Mouse (Mus musculus) skeletal muscle tissue, adult 2 months (tissue): ENCODE data around the gene Trim2.

Experiments
- DNase-seq: peaks from one replicate; pipeline ENCODE4 v3.0.0-alpha.2; 2012; ENCODE audit warnings: low read depth, low spot score

Gene Trim2

DNA sequence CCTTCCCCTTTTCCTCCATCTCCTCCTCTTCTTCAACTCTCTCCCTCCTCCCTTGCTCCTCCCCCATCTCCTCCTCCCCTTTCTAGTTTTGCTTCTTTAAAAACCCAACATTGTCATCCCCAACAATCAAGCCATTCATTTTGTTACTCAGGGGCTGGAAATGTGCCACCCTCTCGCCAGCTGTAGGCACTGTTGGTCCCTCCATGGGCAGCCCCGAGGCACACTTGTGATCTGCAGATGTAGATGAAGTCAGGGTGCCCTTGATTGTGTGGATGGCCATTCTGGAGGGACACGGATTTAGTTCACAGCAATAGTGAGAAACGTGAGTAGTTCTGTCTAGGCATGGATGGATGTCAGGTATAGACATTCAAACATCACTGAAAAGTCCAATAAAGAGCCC is 17.7 kb downstream of the Trim2 start:
- no peak for DNase-seq

DNA sequence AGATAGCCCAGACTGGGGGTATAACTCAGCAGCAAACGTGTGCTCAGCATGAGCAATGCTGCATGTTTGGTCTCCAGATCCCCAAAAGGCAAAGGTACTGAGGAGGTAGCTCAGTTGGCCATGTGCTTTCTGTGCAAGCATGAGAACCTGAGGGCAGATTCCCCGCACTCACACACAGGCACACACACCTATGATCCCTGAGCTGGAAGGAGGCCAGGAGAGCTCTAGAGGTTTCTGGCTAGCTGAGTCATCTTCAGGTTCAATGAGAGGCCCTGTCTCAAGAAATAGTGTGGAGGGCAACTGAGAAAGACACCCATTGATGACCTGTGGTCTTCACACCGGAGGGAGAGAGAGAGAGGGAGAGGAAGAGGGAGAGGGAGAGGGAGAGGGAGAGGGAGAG is 19.4 kb downstream of the Trim2 start:
- no peak for DNase-seq

DNA sequence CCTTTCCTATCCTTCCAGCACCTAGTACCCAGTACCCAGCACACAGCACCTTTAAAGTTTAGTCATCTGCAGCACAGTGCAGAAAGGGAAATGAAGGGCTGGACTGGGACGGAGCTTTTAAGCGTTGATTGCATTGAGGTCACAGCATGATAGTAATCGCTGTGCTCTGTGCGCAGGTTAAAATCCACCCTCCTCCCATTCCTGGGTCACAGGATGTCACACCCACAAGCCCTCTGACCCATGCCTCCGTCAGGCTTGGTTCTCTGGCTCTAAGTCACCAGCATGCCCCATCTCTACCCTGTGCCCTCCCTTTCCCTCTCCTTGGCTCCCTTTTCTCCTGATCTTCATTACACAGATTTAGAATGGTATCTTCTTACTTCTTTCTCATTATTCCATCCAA is 20.4 kb downstream of the Trim2 start:
- no peak for DNase-seq

DNA sequence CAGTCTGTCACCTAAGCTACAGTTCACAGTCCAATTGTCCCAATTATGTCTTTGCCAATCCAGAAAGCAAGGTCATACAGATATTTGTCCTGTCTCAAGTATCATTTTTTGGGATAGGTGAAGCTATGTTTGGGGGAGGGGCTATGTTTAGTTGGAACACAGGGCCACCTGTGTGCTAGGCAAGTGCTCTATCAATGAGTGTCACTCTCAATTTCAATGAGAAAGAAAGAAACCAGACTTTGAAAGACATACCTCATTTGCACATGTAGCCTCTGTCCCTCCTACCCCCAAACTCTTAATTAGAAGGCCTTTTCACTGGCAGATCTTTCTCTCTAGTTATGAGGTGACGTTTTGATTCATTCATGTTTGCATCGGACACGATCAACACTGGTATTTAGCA is 21.9 kb downstream of the Trim2 start:
- DNase-seq = no peak

DNA sequence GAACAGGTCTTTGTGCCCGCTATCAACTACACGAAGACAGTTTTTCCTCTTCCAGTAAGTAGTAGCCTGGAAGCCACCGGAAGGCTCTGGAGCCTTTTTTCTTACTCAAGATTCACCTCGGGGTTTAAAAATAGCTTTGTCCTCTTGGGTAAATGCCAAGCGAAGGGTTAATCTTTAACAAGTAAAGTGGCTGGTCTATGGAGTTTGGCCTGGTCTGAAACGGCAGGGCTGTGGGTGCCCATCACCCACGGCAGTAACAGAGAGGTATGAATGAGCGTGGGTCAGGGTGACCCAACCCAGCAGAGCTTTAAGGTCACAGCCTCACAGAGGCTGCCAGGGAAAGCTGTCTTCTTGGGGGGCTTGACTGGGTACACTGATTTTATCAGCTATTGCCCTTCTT is 23.2 kb downstream of the Trim2 start:
- DNase-seq = no peak

DNA sequence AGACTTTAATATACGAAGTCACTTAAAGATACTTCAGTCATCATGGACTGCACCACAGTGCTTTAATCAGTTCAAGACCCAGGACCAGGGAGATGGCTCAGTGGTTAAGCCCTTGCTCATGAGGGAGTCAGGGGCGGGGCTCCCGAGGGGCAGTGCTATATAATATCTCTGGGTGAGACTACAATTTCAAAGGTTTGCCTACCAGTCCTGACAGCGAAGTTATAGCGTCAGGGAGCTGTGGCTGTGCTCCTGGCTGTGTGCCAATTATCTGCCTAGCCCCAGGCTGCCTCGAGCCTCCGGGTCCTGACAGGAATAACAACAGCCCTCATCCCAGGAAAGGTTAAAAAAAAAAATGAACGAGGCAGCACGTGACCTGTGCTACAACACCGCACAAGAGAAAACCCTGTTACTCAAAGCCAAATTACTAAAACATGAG is 24.7 kb downstream of the Trim2 start:
- DNase-seq = no peak

DNA sequence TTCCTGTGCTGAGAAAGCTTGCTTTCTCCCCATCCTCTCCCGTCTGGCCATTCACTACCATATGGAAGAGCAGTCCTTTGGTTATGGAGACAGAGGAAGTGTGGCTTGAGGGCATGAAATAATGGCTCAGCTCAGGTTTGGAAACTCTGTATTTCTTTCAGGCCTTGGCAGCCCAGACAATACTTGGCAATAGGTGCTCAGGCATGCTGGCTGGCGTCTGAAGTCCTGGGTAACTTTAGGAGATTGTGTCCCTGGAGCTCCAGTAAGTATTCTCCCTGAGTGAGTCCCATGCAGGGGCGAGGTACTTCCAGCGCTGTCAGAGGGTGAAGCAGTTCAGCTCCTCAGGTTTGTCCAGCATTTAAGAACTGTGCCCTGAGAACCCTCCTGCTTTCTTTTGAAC is 27.9 kb downstream of the Trim2 start:
- no peak for DNase-seq

DNA sequence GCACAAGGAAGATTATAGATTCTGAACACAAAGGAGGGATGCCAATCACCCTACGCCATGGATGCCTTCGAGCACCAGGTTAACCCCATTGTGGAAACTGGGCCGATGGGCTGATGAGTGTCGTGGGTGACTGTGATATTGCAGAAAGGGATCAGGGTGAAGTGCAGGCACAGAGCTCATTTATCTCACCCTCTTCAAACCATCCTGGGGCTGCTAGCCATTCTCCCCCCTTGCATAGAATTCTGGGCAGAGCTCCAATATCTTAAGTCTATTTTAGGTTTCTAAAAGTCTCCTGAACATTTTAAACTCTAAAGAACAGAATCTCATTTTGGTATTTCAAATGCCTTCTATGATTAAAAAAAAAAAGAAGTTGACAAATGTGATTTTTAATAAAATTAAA is 31.6 kb downstream of the Trim2 start:
- DNase-seq = no peak

DNA sequence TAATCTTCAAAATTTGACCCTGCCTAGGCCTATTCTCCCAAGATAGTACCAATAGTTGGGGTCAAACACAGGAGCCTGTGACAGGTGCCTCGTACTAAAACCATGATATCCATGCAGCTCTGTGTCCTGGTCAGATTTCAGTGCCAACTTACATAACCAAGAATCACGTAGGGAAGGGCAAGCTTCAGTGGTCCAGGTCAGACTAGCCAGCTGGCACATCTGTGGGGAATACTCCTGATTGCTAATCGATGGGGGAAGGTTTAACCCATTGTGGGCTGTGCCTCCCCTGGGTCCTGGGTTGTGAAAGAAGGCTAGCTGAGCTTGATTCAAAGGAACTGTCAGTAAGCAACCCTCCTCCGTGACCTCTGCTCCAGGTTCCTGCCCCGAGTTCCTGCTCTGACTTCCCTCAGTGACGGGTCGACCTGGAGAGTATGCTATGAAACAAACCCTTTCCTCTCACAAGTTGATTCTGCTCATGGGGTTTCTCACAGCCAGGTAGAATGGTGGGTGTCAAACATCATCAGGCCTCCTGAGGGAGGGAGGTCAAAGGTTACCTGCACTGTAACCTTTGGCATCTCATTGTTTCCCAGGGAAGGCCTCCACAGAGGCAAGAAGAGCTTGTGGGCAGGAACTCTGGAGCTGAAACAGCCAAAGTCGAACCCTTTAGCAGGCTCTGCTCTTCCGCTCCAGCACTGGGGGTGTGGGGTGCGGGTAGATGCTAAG is 34.2 kb downstream of the Trim2 start:
- no peak for DNase-seq

DNA sequence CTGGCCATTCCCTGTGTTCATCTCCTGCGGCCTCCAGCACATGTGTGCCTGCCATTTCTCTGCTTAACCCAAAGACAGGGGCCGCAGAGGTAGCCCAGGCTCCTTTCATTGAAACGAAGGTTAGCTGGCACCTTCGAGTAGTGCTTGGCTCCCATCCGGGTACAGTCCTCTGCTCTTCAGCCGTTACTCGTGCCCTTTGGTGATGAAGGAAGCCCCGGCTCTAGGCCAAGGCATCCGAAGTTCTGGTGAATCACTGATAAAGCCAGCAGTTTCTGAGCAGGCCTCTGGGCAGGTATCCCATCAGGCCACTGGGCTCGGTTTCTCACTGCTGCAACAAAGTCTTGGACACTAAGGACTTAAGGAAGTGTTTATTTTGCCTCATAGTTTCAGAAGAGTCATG is 34.9 kb downstream of the Trim2 start:
- DNase-seq = no peak

DNA sequence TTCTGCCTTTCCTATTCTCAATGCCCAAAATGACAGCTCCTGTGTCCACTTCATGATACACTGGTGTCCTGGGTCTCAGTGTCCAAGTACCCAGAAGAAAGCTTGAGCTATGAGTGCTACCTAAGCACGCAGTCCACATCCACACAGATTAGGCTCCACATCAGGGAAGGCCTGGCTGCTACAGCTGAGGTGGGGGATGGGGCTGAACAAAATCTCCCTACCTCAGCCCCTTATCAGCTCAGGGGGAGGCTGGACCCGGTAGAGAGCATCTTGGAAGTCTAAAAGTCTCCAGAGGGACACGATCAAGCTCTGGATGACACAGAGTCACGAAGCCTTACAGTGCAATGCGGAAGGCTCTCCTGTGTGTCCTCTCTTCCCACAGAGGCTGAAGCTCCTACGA is 35.6 kb downstream of the Trim2 start:
- no peak for DNase-seq

DNA sequence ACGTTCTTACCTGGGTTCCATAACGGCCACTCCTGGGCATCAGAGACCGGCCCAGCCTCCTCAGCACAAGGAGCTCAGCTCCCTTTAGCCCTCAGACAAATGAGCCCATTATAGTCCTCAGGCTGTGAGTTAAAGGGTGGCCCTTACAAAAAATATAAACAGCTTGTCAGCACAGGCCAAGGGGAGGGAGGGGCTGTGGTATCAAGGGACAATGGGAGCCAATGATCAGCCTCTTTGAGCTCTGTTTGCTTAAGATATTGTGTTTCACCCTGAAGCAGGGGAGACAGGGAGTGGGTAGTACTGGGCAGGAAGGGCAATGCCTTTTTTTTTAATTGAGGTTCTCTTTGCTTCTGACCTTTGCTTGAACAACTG is 36.1 kb downstream of the Trim2 start:
- no peak for DNase-seq

DNA sequence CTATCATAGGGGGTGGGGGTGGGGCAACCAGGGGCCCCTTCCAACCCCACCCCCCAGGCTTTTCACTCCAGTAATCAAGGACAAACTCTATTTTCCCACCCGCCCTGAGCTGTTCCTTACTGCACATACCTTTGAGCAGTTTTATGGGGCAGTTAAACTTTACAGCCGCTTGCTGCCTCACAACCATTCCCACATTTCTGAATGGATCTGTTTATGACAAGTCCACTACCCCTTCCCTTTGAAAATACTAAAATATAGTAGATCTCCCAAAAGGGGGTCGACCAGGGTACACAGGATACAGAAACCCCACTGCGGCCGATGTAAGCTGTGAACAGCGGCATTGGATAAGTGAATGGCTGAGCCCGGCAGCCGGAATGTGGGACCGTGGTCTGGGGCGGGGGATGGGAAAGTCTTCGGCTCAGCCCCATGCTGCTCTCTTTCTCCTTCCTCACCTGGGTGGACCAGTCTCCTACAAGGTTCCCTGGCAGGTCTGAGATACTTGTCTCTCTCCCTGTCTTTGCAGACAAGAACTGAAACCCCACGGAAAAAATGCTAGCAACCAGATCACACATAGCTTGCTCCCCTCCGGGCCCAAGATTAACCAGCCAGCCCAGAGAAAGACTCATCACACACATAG is 36.6 kb downstream of the Trim2 start:
- no peak for DNase-seq

DNA sequence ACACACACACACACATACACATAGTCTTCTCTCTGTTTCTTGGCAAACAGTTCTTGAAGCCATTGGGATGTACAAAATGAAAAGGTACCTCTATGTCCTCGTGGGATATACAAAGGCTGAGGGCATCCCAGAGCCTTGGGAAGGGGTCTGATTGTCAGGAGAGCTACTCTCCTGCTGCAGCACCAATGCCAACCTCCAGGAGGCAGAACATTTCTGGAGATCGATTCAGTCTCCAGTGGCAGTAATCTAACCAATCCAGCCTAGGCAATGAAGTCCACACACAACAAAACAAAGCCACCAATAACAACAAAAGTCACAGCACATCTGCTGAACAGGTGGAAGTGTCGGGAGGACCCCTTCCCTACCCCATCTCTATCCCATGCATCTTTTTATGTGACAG is 38.2 kb downstream of the Trim2 start:
- DNase-seq = no peak

DNA sequence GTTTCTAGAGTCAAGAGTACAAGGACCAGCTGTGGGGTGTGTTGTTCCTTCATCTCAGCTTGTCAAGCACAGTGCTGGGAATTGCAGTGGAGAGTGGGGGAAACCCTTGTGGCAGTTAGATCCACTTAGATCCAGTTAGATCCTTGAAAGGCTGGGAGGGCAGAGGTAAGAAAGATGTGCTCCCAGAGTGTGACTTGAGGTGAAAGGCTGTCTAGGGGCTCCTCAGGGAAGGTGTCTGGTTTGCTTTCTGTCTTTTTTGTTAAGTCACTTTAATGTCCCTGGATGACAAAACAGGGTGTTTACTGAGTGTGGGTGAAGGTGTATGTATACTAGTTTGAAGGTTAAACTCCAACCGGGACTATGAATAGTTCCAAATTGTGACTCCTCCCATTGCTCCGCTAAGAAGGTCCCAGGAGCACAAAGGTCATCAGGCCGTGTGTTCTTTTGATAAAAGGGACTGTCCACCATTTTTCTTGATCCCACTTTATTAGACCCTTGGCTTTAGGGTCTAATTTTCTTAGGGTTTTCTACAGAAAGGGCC is 40.2 kb downstream of the Trim2 start:
- no peak for DNase-seq

DNA sequence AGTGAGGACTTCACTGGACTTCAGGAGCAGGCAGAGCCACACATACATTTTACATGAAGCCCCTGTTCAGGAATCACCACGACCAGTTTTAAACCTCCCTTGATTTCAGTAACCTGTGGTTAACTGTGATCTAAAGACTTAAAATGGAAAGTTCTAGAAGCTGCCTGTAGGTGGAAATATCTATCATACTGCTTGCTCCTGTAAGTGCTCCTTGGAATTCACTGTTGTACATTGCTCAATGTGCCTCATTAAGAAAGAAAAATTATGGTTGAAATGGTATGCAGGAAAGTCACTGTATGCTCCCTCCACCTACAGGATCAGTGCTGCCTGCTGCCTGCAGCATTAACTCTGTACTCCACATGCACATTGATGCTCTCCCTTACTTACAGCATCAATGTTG is 41.6 kb downstream of the Trim2 start:
- DNase-seq = no peak

DNA sequence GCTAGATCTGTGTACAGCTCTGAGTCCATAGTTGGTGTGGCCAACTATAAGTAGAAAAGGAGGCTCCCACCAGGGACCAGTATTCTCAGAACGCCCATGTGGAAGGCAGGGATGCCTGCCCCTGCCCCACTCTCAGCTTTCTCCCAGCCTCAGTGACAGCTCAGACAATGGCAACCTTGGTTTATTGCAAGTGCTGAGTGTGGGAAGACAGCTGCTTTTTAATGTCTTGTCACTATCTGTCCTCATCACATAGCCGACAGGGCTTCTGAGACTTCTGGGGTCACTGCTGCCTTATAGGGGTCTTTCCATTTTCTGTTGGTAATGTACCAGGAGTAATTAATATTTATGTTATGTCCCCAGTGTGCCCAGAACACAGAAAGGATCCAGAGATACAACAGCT is 42.3 kb downstream of the Trim2 start:
- DNase-seq = no peak

DNA sequence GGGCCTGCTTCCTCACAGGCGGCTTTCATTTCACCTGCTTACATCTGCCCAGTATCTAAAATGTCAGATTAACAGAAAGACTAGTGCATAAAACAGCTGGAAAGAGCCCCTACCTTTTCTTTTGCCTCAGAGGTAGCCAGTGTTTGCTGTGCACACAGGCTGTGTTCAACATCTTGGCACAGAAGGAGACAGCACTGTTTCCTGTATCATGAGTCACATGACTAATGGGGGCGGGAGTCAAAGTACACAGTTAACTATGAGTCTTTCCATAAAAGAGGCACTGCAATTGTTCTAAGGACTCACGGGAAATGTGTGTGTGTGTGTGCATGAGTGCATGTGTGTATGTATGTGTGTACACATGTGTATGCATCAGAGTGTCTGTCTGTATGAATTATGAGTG is 43.9 kb downstream of the Trim2 start:
- DNase-seq = no peak

DNA sequence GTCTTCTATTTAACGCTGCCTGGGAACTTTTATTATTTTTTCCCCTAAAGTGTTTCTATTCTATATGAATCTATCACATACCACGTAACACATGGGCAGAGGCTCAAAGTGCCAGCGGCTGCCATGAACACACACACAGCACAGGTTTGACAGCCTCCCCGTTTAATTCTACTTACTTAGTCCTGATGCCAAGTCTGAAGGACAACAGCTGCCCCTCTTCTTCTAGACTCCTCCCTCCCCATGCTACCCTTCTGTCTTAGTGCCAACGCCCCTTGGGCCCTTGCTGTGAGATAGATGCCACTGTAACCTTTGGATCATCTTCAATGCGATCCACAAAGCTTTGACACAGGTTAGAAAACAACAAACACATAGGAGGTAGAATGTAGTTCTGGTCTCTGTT is 44.8 kb downstream of the Trim2 start:
- no peak for DNase-seq

DNA sequence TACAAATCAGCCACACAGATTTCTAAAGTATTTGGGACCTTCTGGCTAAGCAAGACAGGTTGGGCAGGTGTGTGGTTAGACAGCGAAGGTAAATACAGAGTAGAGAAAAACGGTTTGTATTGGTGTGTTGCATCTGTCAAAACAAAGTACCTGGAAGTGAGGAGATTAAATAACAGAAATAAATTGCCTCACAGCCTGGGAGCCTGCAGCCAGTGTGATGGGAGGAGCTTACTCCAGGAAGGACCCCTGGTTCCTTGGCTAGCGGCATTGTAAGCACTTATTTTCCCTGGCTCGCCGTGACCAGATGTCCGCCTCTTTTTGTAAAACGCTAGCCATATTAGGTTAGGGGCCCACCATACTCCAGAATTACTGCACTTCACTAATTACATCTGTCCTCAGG is 45.8 kb downstream of the Trim2 start:
- no peak for DNase-seq

DNA sequence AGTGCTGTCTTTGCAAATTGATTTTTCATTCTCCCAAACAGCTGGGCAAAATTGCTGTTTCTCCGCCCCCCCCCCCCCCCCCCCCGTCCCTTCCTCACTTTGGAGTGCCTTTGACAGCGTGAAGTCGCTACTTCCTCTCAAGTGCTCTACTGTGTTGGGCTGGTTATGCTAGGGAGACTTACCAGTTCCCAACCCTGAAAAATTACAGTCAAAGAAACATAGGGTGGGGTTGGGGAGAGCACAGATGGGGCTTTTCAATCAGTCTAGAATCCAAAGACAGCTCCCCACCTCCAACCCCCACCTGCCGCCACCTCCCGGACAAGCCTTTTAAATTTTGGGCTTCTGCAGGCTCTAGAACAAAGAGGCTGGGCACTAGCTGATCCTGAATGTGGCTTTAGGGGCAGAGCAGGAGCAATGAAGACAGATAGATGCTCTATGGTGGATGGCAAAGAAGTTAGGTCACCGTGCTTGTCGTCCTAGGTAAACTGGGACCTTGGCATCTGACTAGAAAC is 46.6 kb downstream of the Trim2 start:
- DNase-seq = no peak

DNA sequence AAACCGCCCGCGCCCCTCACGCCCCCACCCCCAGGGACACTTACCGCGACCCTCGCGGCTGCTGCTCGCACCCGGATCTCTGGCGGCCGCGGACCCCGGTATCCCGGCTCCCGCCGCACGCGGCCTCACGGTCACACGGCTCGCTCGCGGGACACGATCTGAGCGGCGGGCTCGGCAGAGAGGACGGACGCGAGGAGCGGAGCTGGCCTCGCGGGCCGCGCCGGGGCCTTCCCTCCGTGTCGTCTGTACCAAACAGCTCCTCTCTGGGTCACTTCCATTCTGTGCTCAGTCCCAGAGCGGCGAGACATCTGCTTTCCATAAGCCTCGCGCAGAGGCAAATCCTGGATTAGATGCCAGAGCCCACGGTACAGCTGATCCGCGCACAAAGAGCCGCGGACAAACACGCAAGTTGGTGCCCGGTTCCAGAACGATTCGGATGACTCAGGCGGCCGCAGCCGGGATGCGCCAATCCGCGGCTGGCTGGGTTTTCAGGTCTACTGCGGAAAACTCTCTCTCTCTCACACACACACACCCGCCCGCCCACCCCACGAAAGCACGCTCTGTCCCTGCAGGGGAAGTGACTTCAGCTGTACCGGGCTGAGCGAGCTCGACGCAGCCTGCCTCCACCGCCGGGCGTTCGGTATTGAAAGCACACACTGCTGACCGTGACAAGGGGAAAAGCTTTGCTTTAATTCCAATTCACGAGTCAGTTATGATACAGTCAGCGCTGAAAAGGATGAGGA is 47.2 kb downstream of the Trim2 start:
- DNase-seq = peak; percentile 34
